Mouse (Mus musculus) intestine, embryonic 15.5 days (tissue): ENCODE data around the gene AC124502.3. TPM values are rescaled to one million over a fixed set of nuclear protein-coding genes. Genes with fewer than 3 reads are reported as not detected.
"Not testable (repeated sequence)": the region's sequence is repeated elsewhere in the genome, so short reads cannot be mapped to it uniquely, and the experiment has no call there.

ENCODE experiments used
- ATAC-seq: fragments of 200-750 bp; cut with Nextera tagmentation; 2 replicates; pipeline ENCODE4 v1.8.0; 2017; ENCODE audit warnings: moderate TSS enrichment, moderate library complexity
- H3K27ac ChIP-seq: fragments of 300-500 bp; sonication (generic); 2 replicates; pipeline ENCODE4 v1.5.1; 2015; ENCODE audit warnings: mild to moderate bottlenecking, inconsistent platforms
- H3K27me3 ChIP-seq: fragments of 300-500 bp; sonication (generic); replicated peaks from 2 replicates; pipeline ENCODE4 v1.6.1; 2015; ENCODE audit warnings: inconsistent platforms
- H3K36me3 ChIP-seq: fragments of 300-500 bp; sonication (generic); 2 replicates; pipeline ENCODE4 v1.6.1; 2015; ENCODE audit warnings: inconsistent platforms
- H3K4me1 ChIP-seq: fragments of 300-500 bp; sonication (generic); replicated peaks from 2 replicates; pipeline ENCODE4 v1.6.1; 2015; ENCODE audit warnings: inconsistent platforms
- H3K4me2 ChIP-seq: fragments of 300-500 bp; sonication (generic); replicated peaks from 2 replicates; pipeline ENCODE4 v1.6.1; 2015; ENCODE audit warnings: mild to moderate bottlenecking, inconsistent platforms
- H3K4me3 ChIP-seq: fragments of 300-500 bp; sonication (generic); replicated peaks from 2 replicates; pipeline ENCODE4 v1.5.1; 2015; ENCODE audit warnings: inconsistent platforms
- H3K9ac ChIP-seq: fragments of 300-500 bp; sonication (generic); 2 replicates; pipeline ENCODE4 v1.6.1; 2015; ENCODE audit warnings: inconsistent platforms
- H3K9me3 ChIP-seq: fragments of 300-500 bp; sonication (generic); 2 replicates; pipeline ENCODE4 v1.6.1; 2016; ENCODE audit warnings: inconsistent platforms
- WGBS: fragments of 180-500 bp; shearing (Covaris S2); methylation state at CpG from one replicate; pipeline ENCODE4 v1.1.7; 2015; 5-methylcytosine and 5-hydroxymethylcytosine counted together
- polyA plus RNA-seq: library from polyadenylated mRNA; unstranded; fragments of >200 nt; fragmentation: Nextera tagmentation; extraction: Ambion mirVana; gene quantifications from 2 replicates; pipeline ENCODE4 v1.2.1, GENCODE M21; 2015

The AC124502.3 gene
- 2.4 and 2.8 TPM in 2 replicates for polyA plus RNA-seq

DNA sequence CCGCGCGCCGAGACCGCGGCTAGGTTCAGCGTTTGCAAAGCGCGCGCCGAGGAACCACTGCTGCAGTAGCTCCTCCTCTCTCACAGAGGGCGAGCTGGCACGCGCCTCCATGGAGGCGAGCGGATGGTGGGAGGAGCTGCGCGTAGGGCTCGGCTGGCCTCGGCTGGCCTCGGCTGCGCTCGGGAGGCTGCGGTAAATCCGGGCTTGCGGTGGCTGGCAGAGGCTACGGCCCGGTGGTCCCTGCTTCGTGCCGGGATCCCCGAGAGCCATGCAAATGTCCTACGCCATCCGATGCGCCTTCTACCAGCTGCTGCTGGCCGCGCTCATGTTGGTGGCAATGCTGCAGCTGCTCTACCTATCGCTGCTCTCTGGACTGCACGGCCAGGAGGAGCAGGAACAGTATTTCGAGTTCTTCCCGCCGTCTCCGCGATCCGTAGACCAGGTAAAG is at the start of gene AC124502.3, which contains the start of gene B4gat1:
TSS of gene AC124502.3 (plus strand) at position 183 of the 448 bp plus-strand sequence.
TSS of gene B4gat1 (plus strand) at position 118 of the 448 bp plus-strand sequence.
- Histone ChIP-seq H3K4me2 (peak within 1 kb of the TSS; percentile 94), H3K36me3 (no peaks in the 10 kb centered on the region), H3K9ac (peak within 1 kb of the TSS; percentile 91), H3K4me3 (peak within 1 kb of the TSS; percentile 64), H3K9me3 (no peaks in the 10 kb centered on the region), H3K27me3 (no peaks in the 10 kb centered on the region), H3K4me1 (peaks cover 24% of the 10 kb centered on the region), H3K27ac (peak within 1 kb of the TSS; percentile 65)
- WGBS = under 1% methylated on average over 44 of the region's 44 CpGs
- ATAC-seq = peak; percentile 93

DNA sequence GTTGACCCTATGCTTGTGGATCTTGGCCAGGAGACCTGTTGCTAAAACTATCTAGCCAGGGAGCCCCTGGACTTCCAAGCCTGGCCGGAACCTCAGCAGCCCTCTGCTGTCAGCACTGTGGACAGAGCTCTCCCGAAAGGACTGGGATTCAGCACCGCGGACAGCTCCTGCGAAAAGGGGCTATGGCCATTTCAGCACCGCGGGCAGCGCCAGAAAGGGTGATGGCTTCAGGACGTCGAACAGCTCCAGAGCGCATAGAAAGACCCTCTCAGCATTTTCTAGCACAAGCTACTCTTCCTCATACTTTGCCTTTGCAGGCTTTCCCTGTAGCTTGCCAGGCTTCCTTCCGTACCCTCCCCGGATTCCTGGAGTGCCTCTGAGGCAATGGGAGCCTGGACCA is 49.7 kb upstream of the AC124502.3 start:
- no peak overlapping the region for H3K4me3 ChIP-seq
- H3K4me2 ChIP-seq = no peak overlapping the region
- WGBS = 3% methylated on average over 13 of the region's 13 CpGs
- no peak for ATAC-seq
- H3K27me3 ChIP-seq = peaks cover 46% of the 10 kb centered on the region
- no peaks in the 10 kb centered on the region for H3K36me3 ChIP-seq
- H3K9me3 ChIP-seq = no peaks in the 10 kb centered on the region
- no peak overlapping the region for H3K9ac ChIP-seq
- 0 out of 2 replicates have a peak, but pooled peaks cover 8% of the 10 kb centered on the region for H3K4me1 ChIP-seq
- no peak overlapping the region for H3K27ac ChIP-seq

DNA sequence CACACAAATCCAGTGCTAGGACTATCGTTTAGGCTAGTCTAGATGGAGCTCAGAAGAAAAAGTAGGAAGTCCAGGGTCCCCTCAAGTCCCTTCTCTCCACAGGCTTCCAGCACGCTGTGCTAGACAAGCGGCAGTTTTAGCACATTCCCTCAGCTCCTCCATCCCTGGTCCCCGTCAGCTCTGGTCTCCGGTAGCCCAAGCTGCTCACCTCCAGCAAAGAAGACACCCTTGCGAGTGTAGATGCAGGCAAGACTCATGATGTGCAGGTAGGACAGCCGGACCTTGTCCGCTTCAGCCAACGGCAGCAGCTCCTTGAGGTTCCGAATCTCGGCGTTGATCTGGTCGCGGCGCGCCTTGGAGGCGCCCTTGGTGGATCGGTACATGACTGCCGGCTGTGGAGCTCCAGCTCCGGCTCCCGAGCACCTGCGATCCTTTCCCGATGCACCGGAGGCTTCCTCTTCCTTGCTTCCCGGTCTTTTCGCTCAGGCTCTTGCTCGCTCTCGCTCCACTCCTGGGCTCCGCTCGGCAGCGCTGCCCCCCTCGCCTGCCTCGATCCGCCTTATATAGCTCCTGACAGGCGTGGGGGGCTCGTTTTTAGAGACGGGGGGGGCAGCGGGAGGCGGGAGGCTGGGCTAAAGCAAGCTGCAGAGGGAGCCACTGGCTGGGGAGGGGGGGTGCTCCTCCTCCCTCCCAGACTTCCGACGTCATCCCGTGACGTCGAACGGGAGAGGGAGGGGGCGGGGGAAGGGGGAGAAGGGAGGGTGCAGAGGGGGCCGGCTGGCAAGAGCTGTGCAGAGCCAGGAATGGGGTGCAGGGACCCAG is 49.0 kb upstream of the AC124502.3 start:
- Histone ChIP-seq H3K27me3 (peaks cover 39% of the 10 kb centered on the region), H3K4me1 (0 out of 2 replicates have a peak, but pooled peaks cover 8% of the 10 kb centered on the region), H3K4me2 (no peak overlapping the region), H3K4me3 (no peak overlapping the region; the same call in 1 of the 2 replicates), H3K36me3 (no peaks in the 10 kb centered on the region), H3K27ac (no peak overlapping the region), H3K9me3 (no peaks in the 10 kb centered on the region), H3K9ac (no peak overlapping the region)
- no peak for ATAC-seq
- WGBS = 20% methylated on average over 44 of the region's 47 CpGs

DNA sequence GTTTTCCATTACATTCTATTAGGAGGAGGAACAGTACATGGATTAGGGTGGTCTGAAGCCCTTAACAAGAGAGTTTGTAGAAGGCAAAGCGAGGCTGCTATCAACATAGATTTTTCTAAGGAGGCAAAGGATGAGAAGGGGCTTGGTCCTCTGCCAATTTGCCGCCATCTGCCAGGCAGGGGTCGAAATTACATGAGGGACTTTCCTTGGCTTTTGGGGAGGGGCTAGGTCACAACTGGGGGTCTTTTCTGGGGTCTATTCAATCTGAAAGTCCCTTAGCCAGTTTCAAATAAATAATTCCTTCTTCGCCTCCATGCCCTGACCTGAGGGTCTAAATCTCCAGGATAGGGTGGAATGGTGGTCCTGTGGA is 48.5 kb upstream of the AC124502.3 start, which contains the start of gene Npas4:
TSS of gene Npas4 (minus strand) at position 61 of the 370 bp plus-strand sequence.
- ATAC-seq = no peak
- H3K4me3 ChIP-seq = no peak within 1 kb of the TSS; the same call in 1 of the 2 replicates
- no peaks in the 10 kb centered on the region for H3K9me3 ChIP-seq
- H3K4me1 ChIP-seq = 0 out of 2 replicates have a peak, but pooled peaks cover 8% of the 10 kb centered on the region
- H3K4me2 ChIP-seq = peak within 1 kb of the TSS; percentile 35; the same call in 1 of the 2 replicates
- no peak within 1 kb of the TSS for H3K27ac ChIP-seq
- no peaks in the 10 kb centered on the region for H3K36me3 ChIP-seq
- H3K27me3 ChIP-seq = peaks cover 35% of the 10 kb centered on the region
- no peak within 1 kb of the TSS for H3K9ac ChIP-seq
- WGBS = 17% methylated on average over 4 of the region's 4 CpGs

DNA sequence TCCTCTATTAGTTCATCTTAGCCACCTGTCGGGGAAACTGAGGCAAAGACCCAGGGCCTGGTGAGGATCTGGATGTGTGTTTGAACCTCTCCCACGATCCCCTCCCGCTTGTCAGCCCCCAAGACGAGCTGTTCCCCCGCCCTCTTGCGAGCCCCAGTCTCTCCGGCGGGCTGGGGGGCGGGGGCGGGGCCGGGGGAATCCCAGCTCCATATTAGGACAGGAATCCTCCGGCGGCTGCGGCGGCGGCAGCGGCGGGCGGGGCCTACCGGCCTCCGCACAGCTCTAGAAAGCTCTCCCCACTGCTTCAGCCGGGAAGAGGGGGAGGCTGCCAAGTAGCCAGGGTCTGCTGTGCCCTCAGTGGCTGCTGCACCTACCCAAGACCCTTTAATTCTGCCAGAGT is 48.0 kb upstream of the AC124502.3 start:
- H3K4me3 ChIP-seq = no peak overlapping the region
- 0 out of 2 replicates have a peak, but pooled peaks cover 8% of the 10 kb centered on the region for H3K4me1 ChIP-seq
- ATAC-seq = no peak
- H3K27me3 ChIP-seq = peaks cover 34% of the 10 kb centered on the region
- peak overlapping the region; percentile 35; the same call in 1 of the 2 replicates for H3K4me2 ChIP-seq
- no peak overlapping the region for H3K27ac ChIP-seq
- H3K9me3 ChIP-seq = no peaks in the 10 kb centered on the region
- 3% methylated on average over 21 of the region's 22 CpGs for WGBS
- no peaks in the 10 kb centered on the region for H3K36me3 ChIP-seq
- no peak overlapping the region for H3K9ac ChIP-seq

DNA sequence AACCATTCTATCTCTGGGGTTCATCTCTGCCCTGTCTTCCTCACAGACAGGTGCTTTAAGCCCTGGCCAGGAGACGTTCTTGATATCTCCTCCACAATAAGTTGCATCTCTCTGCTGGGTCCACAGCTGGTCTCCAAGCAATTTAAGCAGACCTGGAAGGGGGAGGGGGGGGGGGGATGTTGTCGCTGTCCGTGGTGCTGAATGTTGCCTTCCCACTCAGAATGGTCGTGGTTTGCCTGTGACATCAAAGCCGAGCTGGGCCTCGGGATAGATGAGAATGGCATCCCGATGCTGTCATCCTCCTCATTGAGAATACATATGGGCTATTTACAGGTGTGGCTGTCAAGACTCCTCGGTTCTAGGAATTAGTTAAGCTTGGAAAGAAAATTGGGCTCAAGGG is 46.3 kb upstream of the AC124502.3 start:
- H3K4me3 ChIP-seq = no peak overlapping the region
- H3K9me3 ChIP-seq = no peaks in the 10 kb centered on the region
- no peak for ATAC-seq
- WGBS = 12% methylated on average over 8 of the region's 8 CpGs
- H3K4me2 ChIP-seq = peak overlapping the region; percentile 17; the same call in 1 of the 2 replicates
- no peak overlapping the region for H3K9ac ChIP-seq
- H3K36me3 ChIP-seq = no peaks in the 10 kb centered on the region
- 0 out of 2 replicates have a peak, but pooled peaks cover 8% of the 10 kb centered on the region for H3K4me1 ChIP-seq
- no peak overlapping the region for H3K27ac ChIP-seq
- H3K27me3 ChIP-seq = peaks cover 30% of the 10 kb centered on the region

DNA sequence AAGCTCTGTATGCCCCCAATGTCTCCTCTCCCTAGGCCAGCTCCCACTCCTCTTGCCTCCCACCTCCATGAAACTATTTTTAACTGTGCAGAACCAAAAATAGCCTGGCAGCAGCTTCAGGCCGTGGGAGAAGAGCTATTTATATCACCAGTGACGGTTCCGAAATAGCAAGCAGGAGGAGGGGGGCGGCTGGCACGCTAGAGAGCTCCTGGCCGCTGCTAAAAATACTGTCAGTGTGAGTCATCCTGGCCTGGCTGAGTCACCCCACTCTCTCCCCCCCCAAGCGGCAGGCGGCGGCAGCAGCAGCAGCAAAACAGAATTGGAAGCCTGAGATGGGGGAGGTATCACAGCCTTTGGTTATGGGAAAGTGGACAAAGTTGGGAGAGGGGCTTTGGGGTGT is 45.8 kb upstream of the AC124502.3 start:
- ATAC-seq = peak; percentile 85
- WGBS = 2% methylated on average over 9 of the region's 9 CpGs
- Histone ChIP-seq H3K9ac (no peak overlapping the region), H3K4me3 (no peak overlapping the region), H3K27me3 (peaks cover 30% of the 10 kb centered on the region), H3K36me3 (no peaks in the 10 kb centered on the region), H3K27ac (no peak overlapping the region), H3K4me2 (peak overlapping the region; percentile 17; the same call in 1 of the 2 replicates), H3K9me3 (no peaks in the 10 kb centered on the region), H3K4me1 (0 out of 2 replicates have a peak, but pooled peaks cover 8% of the 10 kb centered on the region)

DNA sequence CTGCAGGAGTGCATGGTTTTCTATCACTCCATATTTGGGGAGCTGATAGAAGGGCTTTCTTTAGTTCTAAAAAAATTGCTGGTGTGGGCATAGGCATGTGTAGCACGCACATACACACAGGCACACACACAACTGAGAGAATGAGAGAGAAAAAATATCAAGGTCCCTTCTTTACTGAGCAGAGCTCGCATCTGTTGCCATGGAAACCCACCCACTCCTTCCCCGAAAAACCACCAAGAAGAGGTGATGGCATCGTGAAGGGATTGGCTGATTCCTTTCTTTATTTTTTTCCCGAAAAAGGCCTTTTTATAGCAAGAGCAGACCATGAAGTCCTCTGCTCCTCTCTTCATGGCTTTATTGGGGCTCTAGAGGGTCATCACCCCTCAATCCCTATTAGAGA is 44.6 kb upstream of the AC124502.3 start:
- Histone ChIP-seq H3K36me3 (no peaks in the 10 kb centered on the region), H3K27ac (no peak overlapping the region), H3K4me1 (0 out of 2 replicates have a peak, but pooled peaks cover 8% of the 10 kb centered on the region), H3K4me2 (no peak overlapping the region), H3K9me3 (no peaks in the 10 kb centered on the region), H3K9ac (no peak overlapping the region), H3K4me3 (no peak overlapping the region), H3K27me3 (peaks cover 30% of the 10 kb centered on the region)
- WGBS = 63% methylated on average over 5 of the region's 5 CpGs
- no peak for ATAC-seq

DNA sequence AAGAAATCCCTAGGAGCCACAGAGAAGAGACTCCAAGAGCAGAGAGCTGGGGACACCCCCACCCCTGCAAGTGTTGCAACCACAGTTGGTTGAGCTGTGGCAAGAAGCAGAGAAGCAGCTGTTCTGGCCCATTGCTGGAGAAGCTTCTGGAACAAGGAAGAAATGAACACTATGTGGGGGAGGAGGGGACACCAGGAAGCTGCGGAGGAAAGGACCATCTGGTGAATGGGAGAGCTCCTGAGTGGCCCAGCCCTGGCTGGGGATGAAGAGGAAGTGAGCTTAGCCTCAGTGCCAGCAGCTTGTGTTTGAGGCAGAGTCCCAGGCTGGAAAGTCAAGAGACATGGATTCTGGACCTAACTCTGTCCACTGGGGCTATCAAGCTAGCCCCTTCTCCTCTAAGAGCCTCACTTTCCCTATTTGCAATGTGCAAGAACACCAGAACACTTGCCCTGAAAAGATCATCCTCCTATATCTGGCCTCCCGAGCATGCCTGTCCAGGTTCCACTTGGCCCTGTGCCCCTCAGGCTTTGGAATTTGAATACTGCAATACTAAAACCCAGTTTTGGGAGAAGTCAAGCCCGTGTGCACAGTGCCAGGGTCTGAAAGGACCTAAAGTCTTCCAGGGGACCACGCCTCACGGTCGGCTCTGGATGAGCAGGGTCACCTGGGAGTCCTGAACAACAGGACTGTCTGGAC is 39.1 kb upstream of the AC124502.3 start:
- Histone ChIP-seq H3K4me3 (0 out of 2 replicates have a peak overlapping the region, but pooled peaks have one; percentile 0), H3K9me3 (no peaks in the 10 kb centered on the region), H3K4me2 (peak overlapping the region; percentile 26), H3K4me1 (peaks cover 3% of the 10 kb centered on the region; the same call in 1 of the 2 replicates), H3K27me3 (peaks cover 9% of the 10 kb centered on the region; the same call in 1 of the 2 replicates), H3K9ac (no peak overlapping the region), H3K36me3 (no peaks in the 10 kb centered on the region), H3K27ac (no peak overlapping the region)
- 55% methylated on average over 6 of the region's 6 CpGs for WGBS
- ATAC-seq = no peak

DNA sequence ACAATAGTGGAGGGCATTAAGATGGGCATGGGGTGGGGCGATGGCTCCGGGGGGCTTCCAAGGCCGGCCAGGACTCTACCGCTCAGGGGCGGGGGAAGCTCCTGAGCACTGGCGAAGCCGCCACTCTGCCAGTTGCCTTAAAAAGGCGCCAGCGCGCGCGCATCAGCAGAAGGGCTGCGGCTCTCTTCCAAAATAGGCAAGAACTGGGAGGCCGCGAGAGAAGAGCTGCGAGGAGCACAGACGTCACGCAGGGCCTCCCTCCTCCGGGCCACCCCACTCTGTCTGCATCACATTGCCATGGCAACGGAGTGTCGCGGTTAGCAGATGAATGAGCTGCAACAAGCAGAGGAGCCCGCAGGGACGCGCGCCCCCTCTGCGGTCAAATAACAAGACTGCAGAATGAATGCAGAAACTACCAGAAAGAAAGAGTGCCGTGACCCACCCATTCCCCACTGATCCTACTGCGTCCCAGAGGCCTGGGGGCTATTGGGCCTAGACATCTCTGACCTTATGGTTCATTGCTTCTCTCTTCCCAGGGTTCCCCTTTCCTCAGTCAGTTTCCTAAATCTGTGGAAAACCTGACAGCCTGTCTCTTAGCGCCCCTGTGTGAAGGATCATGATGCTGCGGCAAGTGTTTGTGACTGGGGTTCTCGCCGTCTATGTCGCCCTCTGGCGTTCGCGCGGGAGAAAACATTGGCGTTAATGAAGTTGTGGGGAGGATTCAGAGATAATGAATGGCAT is 36.9 kb upstream of the AC124502.3 start:
- ATAC-seq = peak; percentile 95
- peak overlapping the region; percentile 10 for H3K4me3 ChIP-seq
- H3K27ac ChIP-seq = peak overlapping the region; percentile 33; the same call in 1 of the 2 replicates
- no peaks in the 10 kb centered on the region for H3K36me3 ChIP-seq
- peaks cover 3% of the 10 kb centered on the region; the same call in 1 of the 2 replicates for H3K4me1 ChIP-seq
- no peaks in the 10 kb centered on the region for H3K9me3 ChIP-seq
- H3K4me2 ChIP-seq = peak overlapping the region; percentile 50
- peaks cover 9% of the 10 kb centered on the region; the same call in 1 of the 2 replicates for H3K27me3 ChIP-seq
- 0 out of 2 replicates have a peak overlapping the region, but pooled peaks have one; percentile 15 for H3K9ac ChIP-seq
- 1% methylated on average over 39 of the region's 39 CpGs for WGBS

DNA sequence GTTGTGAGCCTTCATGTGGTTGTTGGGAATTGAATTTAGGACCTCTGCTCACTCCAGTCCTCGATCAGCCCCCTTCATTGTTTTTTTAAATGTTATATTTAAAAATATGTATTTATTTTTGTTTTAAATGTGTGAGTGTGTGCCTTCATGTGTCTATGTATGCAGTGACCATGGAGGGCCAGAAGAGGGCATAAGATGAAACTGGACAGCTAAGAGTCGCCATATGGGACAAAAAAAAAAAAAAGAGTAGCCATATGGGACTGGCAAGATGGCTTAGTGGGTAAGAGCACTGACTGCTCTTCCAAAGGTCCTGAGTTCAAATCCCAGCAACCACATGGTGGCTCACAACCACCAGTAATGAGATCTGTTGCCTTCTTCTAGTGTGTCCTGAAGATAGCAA is 35.0 kb upstream of the AC124502.3 start:
- WGBS = 59% methylated on average over 2 of the region's 2 CpGs
- not testable (repeated sequence) for H3K27ac ChIP-seq, H3K36me3 ChIP-seq, H3K9me3 ChIP-seq, ATAC-seq, H3K4me2 ChIP-seq, H3K27me3 ChIP-seq, H3K4me1 ChIP-seq, H3K4me3 ChIP-seq, H3K9ac ChIP-seq
